Mouse (Mus musculus) CD8-positive naive resting alpha-beta T cell, adult 2 months (primary cell): ENCODE results near the gene Zbtb48.
A peak's percentile ranks its signal among the peaks of the same experiment; 100 is the strongest.

Experiments used
- DNase-seq, 2 experiments: peaks; one replicate each; pipeline ENCODE4 v3.0.0; 2022; ENCODE audit warnings: low read depth in 2 of 2, low spot score in 2 of 2

Zbtb48 gene

DNA sequence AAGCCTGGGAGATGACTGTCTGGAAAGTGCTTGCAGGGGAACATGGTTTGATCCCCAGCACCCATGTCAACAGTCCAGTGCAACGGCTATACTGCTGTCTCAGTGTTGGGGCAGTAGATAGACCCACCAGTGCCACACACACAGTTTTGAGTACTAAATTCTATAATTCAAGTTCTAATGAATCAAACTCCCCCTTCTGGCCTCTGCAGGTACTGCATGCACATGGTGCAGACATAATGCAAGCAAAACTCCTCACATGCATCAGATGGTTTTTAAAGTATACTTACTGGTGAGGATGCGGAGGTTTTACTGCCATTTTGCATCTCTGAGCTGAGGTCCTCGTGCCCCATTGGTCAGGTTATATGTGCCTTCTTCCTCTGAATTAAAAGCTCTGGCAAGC, 52.0 kb downstream of the Zbtb48 start:
- peak in 1 of 2 experiments; percentile 55 for DNase-seq

GRCm38 (mm10) chr4:151972221-151972967, 55.1 kb downstream of the Zbtb48 start:
- DNase-seq, result peak in 1 of 2 experiments; percentile 30
